Mouse (Mus musculus) gastrocnemius, adult 2 months (tissue): Measurements from ENCODE around the gene Spin1. TPM values are rescaled to one million over a fixed set of nuclear protein-coding genes. Genes with fewer than 3 reads are reported as not detected.

ENCODE experiments used
- DNase-seq: peaks from one replicate; pipeline ENCODE4 v3.0.0; 2022
- H3K27ac ChIP-seq: fragments of 200-600 bp; 2 replicates; pipeline ENCODE4 v1.8.1; 2022; ENCODE audit warnings: mild to moderate bottlenecking
- H3K4me3 ChIP-seq: fragments of 200-600 bp; 2 replicates; pipeline ENCODE4 v1.8.1; 2022; ENCODE audit warnings: mild to moderate bottlenecking, moderate library complexity
- CTCF ChIP-seq: fragments of 200-600 bp; IDR thresholded peaks from 2 replicates; pipeline ENCODE4 v1.8.1; 2022; ENCODE audit warnings: antibody characterized with exemption, mild to moderate bottlenecking, moderate library complexity
- intact Hi-C: fragments of 180-260 bp; cut with DNase I; formaldehyde crosslinking; loops from one replicate; pipeline ENCODE4 v1.15.1; 2025
- total RNA-seq, 2 experiments: library from RNA; stranded (reverse); gene quantifications; 2 replicates each; pipeline ENCODE4 v1.2.3; 2021

The Spin1 gene
- total RNA-seq, 2 experiments from 2014 or later = 15.0 to 16.2 TPM

DNA sequence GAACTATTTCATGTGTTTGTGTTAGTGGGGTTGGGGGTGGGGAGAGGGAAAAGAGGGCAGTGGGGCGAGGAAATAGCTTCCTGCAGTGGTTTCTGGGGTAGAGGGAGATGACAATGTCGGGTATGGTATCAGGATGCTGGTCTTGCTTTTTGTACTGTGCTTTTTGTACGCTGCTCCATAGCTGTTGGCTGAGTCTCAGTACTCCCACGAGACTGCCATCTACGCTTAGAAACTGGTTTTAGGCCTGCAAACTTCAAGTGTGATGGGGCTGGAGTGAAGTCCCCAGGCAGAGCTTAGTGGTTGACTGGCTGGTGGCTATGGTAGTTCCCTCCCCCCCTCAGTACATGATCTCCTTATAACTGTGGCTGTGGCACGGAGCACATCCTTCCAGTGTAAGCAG, 61.6 kb downstream of the Spin1 start:
- intact Hi-C loops = no loop called here
- no peak for DNase-seq
- no peak for TF ChIP-seq CTCF
- Histone ChIP-seq H3K27ac (peak overlapping the region; percentile 31), H3K4me3 (no peak overlapping the region)

DNA sequence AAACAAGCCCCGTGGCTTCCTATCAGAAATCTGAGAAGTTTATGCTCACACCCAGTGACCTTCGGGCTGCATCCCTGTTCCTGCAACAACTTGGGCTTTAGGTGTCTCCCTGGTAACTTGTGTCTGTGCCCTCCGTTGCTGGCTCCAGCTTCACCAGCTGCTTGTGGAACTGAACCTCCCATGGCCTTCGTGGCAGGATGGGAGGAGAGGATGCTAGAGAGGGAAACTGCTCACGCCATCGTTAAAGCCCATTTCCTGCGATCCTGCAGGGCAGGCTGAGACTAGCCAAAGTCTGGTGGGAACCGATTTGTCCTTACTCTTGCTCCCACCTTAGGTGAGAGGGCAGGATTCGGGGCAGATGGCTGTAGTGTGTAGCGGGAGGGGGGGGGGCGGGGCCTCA, 66.0 kb downstream of the Spin1 start:
- DNase-seq = no peak
- TF ChIP-seq CTCF = no peak
- intact Hi-C loops = no loop called here
- no peak overlapping the region for H3K27ac ChIP-seq
- H3K4me3 ChIP-seq = no peak overlapping the region

DNA sequence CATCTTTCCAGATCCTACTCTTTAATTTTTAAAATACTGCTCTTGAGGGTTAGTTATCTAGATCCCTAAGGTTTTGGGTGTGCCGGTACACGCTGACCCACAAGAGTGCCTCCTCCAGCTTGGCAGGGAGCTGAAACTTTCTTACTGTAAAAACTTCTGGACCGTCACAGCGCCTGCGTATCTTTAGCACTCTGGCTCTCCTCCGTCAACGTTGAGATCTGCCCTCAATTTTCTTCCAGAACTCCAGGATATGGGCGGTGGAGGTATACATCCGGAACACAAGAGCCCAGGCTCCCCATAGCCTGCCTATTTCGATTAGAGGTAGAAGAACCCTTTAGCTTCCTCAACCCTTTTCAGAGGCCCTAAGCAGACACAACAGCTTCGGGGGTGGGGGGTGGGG, 69.5 kb downstream of the Spin1 start:
- no peak for DNase-seq
- peak overlapping the region; percentile 73 for H3K4me3 ChIP-seq
- H3K27ac ChIP-seq = no peak overlapping the region
- intact Hi-C loops = loop anchor here (10.0 kb wide), 1 partner anchor 215 kb away; no protein-coding TSS in a partner anchor
- TF ChIP-seq CTCF = no peak

DNA sequence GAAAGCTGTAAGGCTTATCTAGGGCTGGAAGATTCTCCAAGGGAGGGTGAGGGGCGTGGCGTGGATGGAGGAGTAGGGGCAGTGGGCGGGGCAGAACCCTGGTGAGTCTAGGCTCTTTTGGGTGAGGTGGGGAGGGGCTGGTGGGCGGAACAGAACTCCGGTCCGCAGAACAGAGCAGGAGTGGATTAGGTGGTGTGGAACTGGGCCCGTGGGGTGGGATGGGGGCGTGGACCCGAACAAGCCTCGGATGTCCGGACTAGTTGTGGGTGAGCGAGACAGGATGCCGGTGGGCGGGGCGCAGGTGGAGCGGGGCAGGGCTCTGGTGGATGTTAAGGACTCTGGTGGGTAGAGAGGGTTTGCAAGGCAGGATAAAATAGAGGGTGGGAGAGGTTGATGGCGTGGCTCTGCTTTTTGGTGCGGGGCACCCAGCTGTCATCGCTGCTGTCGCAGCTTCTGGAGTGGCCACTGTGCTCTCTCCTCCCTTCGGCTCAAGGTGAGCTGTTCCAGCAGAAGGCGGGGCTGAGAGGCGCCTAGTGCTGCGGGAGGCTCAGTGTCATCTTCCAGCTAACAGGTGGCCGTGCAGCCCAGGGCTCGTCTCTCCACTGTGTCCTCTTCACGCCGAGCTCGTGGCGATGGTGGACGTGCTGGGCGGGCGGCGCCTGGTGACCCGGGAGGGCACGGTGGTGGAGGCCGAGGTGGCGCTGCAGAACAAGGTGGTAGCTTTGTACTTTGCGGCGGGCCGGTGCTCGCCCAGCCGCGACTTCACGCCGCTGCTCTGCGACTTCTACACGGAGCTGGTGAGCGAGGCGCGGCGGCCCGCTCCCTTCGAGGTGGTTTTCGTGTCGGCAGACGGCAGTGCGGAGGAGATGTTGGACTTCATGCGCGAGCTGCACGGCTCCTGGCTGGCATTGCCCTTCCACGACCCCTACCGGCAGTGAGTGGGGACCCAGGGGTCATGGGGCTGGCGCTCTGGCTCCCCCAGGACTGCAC, 70.3 kb downstream of the Spin1 start, which contains the start of gene Nxnl2:
Gene Nxnl2, plus strand, starts transcription at position 332 of the 990 bp plus-strand sequence.
- intact Hi-C loops = loop anchor here (10.0 kb wide), 1 partner anchor 216 kb away; no protein-coding TSS in a partner anchor
- H3K4me3 ChIP-seq = peak within 1 kb of the TSS; percentile 73
- DNase-seq = peak; percentile 44
- H3K27ac ChIP-seq = peak within 1 kb of the TSS; percentile 43; the same call in 1 of the 2 replicates
- TF ChIP-seq CTCF = peak; percentile 48

DNA sequence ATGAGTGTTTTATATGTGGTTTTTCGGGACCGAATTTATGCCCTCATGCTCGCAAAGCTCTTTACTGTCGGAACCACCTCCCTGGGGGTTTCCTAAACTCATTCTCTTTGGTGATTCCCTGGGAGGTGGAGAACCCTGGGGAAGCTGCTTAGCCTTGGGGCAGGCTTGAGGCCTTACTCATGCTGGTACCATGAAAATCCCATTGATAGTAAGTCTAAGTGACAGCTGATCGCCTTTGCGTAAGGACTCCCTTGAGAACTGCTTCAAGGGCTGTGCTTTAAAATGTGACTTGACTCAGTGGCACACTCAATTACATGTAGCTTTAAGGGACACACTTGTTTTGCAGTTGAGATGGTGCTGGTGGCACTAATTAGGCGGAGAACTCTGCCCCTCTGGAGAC, 71.9 kb downstream of the Spin1 start:
- no peak overlapping the region for H3K27ac ChIP-seq
- no peak for TF ChIP-seq CTCF
- no peak for DNase-seq
- no peak overlapping the region for H3K4me3 ChIP-seq
- intact Hi-C loops = loop anchor here (10.0 kb wide), 1 partner anchor 218 kb away; no protein-coding TSS in a partner anchor

DNA sequence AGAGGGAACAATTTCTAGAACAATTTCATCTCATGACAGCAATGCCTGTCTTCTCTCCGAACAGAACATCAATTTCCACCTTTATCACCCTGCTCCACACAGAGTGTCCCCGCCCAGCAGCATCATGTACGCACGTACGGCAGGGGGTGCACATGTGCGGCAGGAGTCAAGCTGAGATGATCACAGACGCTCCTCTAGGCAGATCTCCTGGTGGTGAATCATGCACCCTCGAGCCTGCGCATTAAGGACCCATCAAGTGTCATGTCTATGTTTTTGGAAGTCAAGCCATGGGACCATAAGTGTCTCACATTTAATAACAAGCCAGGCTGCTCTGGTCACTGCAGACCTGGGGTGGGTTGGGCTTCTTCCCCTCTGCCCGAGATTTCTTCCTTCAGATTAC, 78.3 kb downstream of the Spin1 start:
- intact Hi-C loops = loop anchor here (10.0 kb wide), 1 partner anchor 224 kb away; no protein-coding TSS in a partner anchor

DNA sequence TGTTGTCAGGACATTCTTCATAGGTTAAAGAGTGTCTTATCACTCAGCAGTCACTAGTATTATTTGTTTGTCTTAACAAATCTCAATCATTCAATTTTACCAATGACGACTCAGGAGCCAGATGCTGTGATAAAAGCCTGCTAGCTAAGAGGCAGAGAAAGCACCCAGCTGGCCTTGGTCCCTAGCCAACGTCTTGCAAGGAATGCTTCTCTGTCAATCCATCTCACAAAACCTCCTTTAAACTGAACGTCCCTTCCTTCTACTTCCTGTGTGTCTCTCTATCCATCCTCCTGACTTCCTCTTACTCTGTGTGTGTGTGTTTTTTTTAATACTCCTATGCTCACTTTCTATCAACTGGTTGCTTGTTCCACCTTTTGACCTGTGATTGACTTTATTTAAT, 78.7 kb downstream of the Spin1 start:
- no peak overlapping the region for H3K27ac ChIP-seq
- intact Hi-C loops = loop anchor here (10.0 kb wide), 1 partner anchor 225 kb away; no protein-coding TSS in a partner anchor
- DNase-seq = no peak
- H3K4me3 ChIP-seq = no peak overlapping the region
- no peak for TF ChIP-seq CTCF

More for the DNA sequence above, 78.3 kb downstream of the Spin1 start:
- H3K4me3 ChIP-seq = no peak overlapping the region
- DNase-seq = no peak
- TF ChIP-seq CTCF = no peak
- no peak overlapping the region for H3K27ac ChIP-seq

DNA sequence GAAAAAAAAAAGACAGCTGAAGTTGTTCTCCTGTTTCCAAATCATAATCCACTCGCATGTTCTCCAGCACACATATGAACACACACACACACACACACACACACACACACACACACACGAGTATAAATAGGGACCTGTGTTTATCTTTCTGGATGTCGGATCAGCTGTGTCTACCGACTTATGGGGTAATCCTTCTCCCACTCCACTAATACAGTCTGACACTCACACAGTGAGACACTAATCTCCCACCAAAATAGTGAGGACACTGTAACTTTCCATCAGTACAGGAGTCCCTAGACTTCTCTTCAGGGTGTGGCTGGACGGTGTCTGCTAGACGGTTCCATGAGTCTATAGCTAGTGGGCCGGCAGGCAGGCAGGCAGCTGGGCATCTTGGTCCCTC, 81.6 kb downstream of the Spin1 start:
- H3K4me3 ChIP-seq = no peak overlapping the region
- no peak for TF ChIP-seq CTCF
- intact Hi-C loops = no loop called here
- no peak overlapping the region for H3K27ac ChIP-seq
- DNase-seq = no peak

DNA sequence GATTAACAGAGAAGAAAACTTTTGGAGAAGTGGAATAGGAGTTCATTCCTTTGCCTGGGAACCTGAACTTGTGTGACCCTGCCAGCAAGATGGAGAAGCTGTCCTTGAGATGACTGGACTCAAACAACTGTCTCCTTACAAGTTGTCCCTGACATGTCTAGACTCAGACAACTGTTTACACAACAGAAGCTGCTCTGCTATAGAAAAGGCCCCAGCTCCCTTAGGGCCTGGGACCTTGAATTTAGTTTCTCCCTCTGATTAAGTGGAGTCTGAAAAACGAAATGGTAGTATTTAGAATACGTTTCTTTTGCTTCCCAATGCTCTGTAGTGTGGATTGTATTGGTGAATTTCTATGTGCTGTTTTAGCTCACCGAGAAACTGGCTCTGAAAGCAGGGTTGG, 84.2 kb downstream of the Spin1 start:
- no peak overlapping the region for H3K27ac ChIP-seq
- TF ChIP-seq CTCF = no peak
- intact Hi-C loops = no loop called here
- H3K4me3 ChIP-seq = no peak overlapping the region
- no peak for DNase-seq

DNA sequence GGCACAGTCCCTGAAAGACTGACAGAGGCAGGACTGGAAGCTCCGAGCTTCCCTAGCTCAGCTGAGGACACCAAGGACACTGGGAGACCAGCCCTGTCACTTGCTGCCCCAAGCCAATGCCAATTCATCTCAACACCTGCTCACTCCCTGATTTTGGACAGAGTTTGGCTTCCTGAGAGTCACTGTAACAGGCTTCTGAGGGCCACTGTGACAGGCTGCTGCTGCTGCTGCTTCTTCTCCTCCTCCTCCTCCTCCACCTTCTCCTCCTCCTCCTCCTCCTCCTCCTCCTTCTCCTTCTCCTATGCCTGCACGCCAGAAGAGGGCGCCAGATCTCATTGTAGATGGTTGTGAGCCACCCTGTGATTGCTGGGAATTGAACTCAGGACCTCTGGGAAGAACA, 89.7 kb downstream of the Spin1 start:
- H3K4me3 ChIP-seq = no peak overlapping the region
- no peak for TF ChIP-seq CTCF
- DNase-seq = no peak
- intact Hi-C loops = loop anchor here (2.0 to 10.0 kb wide), 3 partner anchors 74 to 228 kb away; no protein-coding TSS in a partner anchor
- H3K27ac ChIP-seq = no peak overlapping the region

DNA sequence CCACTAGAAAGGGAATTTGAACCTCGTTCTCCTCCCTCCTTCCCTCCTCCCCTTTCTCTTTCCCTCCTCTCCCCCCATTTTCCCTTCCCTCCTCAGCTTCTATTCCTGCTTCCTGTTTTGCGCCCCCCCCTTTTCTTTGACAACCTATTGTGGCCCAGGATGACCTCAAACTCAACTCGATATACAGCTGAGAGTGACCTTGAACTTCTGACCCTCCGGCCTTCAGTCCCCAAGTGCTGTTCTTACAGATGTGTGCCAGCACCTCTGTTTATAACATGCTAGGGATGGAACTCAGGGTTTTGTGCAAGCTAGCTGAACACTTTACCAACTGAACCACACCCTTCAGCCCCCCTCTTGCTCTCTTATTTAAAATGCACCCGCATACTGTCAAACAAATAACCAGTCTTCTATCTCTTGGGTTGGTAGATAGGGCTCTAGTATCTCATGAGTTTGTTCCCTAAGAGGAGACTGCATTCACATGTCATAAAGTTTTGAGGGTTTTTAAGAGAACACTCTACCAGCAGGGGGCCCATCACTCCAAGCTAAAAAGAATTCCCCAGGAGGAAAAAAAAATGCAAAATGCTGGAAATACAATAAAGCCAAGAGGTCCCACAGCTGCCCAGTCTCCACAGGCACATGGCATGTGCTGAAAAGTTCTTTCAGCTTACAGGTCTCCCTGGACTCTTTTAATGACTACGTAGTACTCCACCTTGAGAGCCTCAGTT, 90.9 kb downstream of the Spin1 start:
- intact Hi-C loops = loop anchor here (2.0 to 10.0 kb wide), 3 partner anchors 73 to 227 kb away; no protein-coding TSS in a partner anchor
- Histone ChIP-seq H3K4me3 (no peak overlapping the region), H3K27ac (no peak overlapping the region)
- DNase-seq = peak; percentile 28
- TF ChIP-seq CTCF = peak; percentile 59

DNA sequence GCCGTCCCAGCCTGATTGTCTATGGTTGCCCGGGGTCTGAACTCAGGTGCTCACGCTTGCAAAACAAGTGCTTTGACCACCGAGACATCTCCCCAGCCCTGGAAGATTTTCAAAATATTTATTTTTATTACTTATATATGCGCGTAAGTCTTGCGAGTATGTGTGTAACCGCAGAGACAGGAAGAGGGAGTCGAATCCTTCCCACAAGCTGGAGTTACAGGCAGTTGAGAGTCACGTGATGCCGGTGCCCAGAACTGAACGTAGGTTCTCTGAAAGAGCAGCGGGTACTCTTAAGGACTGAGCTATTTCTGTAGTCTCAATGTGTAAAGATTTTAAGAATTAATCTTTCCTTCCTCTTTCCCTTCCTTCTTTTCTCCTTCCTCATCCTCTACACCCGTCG, 93.2 kb downstream of the Spin1 start:
- DNase-seq = no peak
- TF ChIP-seq CTCF = no peak
- intact Hi-C loops = loop anchor here (5.0 to 10.0 kb wide), 2 partner anchors 71 to 118 kb away; no protein-coding TSS in a partner anchor
- Histone ChIP-seq H3K27ac (no peak overlapping the region), H3K4me3 (no peak overlapping the region)
